Mouse (Mus musculus): Measurements from ENCODE around the gene Washc3. TPM values are rescaled to one million over a fixed set of nuclear protein-coding genes. Genes with fewer than 3 reads are reported as not detected.

The Washc3 gene
- total RNA-seq (2021): 10 to 100 TPM; 32.5 to 34.5 TPM
- long read RNA-seq, experiment 1, transcript Washc3-203 (7 exons, 838 nt): minor isoform, 5 of 42 reads
- long read RNA-seq, experiment 1, transcript Washc3-201 (7 exons, 1,052 nt): major isoform, 27 of 42 reads
- long read RNA-seq, experiment 1, partial matches to known transcripts: 9 of 42 reads
- long read RNA-seq, experiment 1, other reads (novel, unspliced or antisense): 1 of 42 reads
- long read RNA-seq, experiment 2, transcript Washc3-201 (7 exons, 1,052 nt): major isoform, 17 of 25 reads
- long read RNA-seq, experiment 2, partial matches to known transcripts: 4 of 25 reads
- long read RNA-seq, experiment 2, other reads (novel, unspliced or antisense): 1 of 25 reads

DNA sequence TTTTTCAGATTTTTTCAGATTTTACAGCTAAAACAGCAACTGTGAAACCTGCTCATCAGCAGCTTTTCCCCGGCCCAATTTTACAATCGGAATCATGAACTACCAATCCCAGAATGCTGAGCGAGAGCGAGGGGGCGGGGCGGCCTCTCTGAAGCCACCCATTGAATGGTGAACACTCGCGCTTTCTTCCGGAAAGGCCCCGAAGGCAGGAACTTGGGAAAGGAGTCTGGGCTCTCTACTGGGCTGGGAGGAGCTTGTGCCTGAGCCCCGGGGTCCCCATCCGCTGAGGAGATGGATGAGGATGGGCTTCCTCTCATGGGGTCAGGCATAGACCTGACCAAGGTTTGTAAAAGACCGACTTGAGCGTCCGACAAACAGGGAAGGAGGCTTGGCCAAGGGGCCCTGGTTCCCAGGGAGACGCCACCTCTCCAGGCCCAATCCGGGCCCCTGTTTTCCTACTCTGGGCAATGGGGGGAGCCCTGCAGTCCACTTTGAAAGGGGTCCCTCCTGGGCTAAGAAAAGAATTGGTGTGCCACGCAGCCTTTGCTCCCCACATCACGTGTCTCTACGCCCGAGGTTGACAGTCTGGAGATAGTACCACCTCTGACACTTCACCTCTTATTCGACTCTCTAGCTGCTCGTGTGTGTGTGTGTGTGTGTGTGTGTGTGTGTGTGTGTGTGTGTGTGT is at the start of gene Washc3:
Washc3 (plus strand) TSS at position 143 of the 688 bp plus-strand sequence.
- peak; percentile 94 to 95 for DNase-seq

DNA sequence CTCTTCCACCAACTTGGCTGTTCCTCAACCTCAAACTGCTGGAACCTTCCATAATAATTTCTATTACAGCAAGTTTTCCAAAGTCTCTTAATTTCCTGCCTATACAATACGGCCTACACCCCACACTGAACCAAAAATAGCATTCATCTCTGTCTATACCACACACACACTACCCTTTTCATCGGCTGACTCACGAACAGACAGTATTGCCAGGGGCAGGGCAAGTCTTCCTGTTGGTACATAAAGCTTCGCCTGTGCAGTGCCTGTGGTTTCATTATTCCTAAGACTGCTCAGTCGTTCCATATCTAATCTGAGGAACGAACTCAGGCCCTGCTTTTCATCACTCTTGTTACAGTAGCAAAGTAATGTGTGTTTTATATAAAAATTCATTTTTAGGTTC is 49.2 kb upstream of the Washc3 start:
- no peak for DNase-seq

DNA sequence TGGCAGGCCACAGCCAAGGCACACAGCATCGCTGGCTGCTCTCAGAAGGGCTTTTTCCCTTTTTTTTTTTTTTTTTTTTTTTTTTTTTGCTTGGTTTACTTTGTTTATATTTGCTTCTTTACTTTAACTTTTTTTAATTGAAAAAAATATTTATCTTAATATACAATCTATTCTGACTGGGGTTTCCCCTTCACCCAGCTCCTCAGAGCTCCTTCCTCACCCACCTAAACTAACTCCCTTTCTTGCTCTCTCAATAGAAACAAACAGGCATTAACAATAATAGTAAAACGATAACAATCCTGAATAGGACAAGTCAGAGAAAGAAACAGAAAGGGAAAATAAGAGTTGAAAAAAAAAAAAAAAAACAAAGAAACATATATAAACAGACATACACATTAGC is 38.8 kb upstream of the Washc3 start:
- DNase-seq: no peak

DNA sequence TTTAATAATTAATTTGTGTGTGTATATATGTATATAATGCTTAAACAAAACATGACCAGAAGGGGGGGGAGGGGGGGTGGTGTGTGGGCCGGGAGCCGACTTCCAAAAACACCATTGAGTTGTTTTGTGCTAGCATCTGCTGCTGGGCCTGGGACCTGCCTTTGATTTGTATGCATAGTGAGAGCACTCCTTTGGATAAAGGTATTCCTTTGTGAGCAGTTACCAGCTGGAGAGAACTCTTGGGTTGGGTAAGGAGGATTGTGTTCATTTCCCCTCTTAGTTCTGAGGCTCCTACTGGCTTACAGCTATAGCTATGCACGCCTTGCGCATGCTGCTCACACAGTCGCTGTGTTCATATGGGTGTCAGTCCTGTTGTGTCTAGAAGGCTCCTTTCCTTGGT is 38.2 kb upstream of the Washc3 start:
- DNase-seq: no peak

DNA sequence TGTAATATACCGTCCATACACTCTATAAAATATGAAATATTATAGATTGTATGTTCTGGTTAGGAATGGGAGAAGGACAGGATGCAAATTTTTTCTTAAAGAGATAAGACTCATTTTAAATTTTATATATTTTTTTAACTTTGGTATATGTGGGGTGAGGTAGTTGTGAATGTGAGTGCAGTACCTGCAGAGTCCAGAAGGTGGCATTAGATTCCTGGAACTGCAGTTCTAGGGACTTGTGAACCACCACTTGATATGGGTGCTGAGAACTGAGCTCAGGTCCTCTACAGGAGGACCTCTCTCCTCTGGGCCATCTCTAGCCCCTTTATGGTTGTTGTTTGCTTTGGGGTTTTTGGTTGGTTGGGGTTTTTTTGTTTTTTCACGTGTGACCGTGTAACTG is 34.7 kb upstream of the Washc3 start:
- no peak for DNase-seq

DNA sequence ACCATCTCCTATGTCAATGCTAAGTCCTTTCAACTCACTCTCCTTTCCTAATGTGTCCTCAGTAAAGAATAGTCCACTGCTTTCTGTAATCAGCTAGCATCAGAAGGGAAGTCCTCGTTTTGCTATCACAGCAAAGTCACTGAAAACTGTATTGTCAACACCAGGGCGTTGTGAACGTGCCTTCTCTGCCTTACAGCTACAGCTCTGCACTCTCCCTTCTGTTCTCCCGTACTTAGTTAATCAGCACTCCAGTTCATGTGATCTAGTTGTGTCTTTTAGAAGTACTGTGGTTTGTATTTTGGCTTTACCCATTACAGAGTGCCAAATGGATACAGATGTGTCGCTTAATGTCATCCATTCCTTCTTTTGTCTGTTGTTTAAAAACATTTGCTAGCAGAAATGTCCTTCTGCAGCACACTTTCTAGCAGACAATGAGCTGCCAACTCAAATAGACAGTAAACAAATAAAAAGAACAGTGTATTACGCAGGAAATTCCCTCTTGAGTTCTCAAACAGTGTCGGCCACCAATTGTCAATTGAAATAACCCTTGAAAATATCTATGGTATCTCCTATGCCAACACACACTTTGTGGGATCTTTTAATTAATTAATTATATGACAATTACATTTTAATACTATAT is 33.3 kb upstream of the Washc3 start:
- DNase-seq: no peak

DNA sequence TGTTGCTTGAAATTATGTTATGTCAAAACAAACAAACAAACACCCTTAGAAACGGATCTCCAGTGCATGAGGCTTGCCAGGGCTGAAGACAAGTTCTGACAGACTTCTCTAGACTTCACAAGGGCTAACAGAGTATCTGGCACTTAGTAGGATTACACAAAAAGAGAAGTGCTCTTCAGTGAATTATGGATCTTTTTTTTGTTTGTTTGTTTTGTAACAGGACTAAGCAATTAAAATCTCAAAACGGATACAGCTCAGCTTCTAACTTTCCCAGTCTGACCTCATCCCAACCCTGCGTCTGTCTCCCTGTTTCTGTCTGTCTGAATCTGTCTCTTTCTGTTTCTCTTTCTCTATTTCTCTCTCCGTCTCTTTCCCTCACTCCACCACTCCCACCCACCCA is 352 bp upstream of the Washc3 start:
- no peak for DNase-seq

DNA sequence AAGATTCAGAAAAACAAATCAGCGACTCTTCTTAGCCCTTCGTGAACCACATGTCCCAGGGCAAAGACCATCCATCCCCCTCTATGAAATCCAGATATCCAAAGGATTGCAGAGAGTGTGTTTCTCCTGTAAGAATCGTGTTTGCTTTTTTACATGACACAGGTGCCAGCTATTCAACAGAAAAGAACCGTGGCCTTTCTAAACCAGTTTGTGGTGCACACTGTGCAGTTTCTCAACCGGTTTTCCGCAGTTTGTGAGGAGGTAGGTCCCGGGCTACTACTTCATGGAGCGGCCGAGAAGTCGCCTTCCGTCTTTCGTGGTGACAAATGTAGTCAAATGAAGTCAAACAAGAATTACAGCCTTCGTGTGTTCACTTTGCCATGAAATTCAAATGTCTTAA is 757 bp downstream of the Washc3 start:
- no peak for DNase-seq

DNA sequence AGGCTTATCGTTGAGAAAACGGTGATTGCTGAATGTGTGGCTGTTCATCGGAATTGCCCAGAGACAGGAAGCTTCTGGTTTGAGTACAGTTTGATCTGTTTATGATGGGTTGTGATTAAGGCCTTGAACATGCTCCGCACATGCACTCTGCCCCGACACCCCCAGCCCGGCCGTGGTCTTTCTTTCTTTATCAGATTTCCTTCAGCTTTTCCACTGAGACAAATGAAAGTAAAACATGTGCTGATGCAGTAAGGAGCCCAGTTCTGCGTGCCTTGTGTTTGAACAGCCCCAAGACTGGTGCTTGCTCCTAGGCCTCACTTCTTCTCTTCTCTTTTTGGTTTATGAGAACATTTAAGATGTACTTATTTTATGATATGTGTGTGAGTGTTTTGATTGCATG is 1.7 kb downstream of the Washc3 start:
- DNase-seq: no peak

DNA sequence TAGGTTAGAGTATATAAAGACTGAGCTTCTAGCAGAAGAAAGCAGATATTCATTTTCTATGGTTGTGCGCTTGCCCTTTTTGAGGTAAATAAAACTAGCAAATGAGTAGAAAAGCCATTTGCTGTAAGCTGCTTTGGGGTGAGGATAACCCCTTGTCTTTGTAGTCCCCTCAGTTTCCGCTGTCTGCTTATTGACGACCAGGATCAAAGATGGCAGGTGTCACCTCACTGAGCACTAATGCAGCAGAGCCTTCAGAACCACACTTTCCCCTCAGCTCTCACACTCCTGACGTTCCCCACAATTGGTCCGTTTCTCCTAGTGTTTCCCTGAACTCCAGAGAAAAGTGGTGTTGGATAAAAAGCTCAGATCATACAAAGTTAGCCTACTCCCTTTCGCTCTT is 2.3 kb downstream of the Washc3 start:
- DNase-seq: no peak

DNA sequence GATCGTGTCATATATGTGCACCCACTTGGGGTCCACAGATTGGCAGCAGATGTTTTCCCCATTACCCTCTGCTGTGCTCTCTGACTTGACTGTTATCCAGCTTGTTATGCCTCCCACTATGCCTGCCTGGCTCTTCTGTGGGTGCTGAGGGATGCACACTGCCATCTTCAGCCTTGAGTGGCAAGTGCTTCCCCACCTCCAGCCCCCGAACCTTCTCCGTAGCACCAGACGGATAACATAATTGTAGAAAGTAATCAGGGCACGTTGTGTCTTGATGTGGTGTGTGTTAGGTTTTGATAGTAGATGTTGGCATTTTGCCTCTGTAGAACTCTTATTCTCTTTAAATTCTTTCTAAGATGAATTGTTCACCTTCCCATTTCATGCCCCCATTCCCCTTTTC is 11.8 kb downstream of the Washc3 start:
- DNase-seq: no peak

DNA sequence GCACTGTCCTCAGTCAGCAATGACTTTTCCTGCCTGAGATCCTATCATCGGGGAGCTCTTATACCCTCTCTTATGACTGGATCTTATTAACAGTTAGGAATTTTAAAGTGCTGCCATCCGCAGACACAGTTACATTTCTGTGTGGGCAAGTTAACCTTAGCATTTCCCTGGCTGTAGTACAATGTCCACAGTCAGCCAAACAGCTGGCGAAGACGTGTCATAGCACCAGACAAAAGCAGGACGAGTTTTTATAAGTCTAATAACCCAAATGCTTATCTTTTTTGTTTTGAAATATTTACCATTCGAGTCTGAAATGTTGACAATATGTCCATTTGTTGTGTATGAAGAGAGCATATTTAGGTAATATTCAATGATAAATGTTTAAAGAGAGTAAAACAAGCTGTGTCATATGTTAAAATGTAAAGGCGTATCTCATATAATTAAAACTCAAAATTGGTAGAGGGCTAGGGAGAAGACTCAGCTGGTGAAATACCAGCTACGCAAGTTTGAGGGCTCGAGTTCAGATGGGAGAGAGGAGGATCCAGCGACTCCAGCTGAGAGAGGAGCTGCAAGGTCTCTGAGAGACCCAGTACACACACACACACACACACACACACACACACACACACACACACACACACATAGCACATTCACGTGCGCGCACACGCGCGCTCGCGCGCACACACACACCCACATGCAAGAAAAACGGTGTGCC is 14.1 kb downstream of the Washc3 start:
- DNase-seq: no peak

DNA sequence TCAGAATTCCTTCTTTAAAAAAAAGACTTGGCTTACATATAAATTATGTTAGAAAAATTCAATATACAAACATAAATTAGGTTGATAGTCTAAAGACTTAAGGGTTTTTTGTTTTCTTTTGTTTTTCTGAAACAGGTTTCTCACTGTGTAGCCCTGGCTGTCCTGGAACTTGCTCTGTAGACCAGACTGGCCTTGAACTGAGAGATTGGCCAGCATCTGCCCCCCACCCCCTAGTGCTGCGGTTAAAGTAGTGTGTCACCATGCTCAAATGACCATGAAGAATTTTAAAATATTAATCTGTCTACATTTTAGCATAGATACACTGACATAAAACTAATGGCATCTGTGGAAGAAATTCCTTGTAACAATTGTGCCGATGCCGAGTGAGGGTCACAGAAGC is 17.3 kb downstream of the Washc3 start:
- DNase-seq: no peak

DNA sequence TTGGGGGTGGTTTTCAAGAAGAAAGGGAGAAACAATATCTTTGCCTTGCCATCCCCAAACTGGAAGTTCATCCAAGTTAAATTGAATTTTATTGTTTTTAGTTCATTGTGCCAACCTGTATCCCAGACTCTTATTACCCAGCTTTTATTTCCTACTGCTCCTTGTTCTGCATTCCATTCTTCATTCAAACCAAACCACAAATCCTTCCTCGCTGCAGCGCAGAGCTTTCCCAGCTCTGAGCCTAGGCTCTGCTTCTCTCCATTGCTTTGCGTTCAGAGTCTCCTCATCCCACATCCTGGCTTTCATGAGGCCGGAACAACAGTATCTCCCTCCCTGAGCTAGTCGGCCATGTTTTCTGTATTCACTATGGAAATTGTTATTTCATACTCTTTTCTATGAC is 20.8 kb downstream of the Washc3 start:
- DNase-seq: no peak

DNA sequence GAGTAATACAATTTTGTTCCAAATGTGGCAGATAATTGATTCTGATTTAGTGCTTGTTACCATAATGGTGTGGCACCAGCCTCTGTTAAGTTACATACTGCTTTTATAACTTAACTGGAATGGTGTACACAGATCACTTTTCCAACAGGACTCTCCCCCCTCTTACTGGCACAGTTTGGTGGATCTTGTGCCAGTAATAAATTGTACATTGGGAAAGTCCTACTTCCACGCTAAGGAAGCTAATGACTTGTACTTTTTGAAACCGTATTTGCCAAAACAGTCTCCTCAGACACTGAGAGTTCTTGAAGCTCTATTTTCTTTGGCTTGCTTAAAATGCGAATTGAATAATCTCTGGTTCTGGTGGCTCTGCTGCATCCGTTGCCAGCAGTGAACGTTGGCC is 24.5 kb downstream of the Washc3 start:
- DNase-seq: peak in 1 of 2 experiments; percentile 24

DNA sequence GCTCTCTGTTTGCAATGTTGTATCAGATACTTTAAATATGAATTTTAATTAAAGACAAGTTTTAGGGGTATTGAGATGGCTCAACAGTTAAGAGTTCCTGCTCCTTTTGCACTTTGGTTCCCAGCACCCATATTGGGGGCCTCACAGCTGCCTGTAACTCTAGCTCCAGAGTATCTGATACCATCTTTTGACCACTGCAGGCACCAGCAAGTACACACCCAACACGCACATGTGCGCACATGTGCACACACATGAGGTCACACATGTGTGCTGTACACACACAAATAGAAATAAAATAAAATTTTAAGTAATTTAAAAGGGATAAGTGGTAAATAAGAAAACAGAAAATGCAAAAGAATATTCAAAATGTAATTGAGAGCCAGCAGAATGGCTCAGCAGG is 27.1 kb downstream of the Washc3 start:
- no peak for DNase-seq

DNA sequence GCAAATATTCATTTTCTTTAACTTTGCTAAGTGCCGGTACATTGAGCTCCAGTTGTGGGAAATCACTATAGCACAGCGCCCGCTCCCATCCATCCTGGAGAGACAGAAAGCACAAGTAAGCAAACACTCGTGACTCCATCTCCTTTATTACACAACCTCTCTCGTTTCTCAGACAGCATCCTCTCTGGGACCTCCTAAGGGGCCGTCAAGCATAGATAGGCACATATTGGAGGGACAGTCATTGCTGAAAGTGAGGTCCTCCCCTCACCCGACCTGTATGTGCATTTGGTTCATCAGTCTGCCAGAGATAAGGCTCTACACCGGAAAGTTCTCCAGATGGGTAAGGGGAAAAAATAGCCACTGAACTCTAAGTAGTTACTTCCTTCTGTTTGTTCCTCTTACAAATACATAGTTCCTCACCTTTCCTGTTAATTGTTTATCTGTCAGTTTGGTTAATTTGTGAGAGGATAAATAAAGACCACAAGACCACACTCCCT is 27.7 kb downstream of the Washc3 start:
- no peak for DNase-seq

DNA sequence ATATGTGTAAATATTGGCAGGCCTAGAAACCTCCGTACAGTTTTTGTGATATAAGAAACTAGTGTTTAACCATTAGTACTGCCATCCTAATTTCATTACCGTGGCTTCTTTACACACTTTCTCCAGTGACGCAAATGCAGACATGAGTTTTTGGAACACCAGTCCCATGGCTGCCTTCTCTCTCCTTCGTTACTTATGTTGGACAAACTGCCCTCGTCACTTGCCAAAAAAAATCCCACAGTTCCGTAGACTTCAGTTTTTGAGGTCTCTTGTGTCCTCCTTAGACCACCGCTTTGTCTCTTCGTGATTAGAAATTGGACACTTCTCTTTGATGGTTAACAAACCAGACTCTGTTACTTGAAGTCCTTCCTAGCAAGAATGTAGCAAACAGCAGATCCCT is 30.8 kb downstream of the Washc3 start:
- DNase-seq: no peak

DNA sequence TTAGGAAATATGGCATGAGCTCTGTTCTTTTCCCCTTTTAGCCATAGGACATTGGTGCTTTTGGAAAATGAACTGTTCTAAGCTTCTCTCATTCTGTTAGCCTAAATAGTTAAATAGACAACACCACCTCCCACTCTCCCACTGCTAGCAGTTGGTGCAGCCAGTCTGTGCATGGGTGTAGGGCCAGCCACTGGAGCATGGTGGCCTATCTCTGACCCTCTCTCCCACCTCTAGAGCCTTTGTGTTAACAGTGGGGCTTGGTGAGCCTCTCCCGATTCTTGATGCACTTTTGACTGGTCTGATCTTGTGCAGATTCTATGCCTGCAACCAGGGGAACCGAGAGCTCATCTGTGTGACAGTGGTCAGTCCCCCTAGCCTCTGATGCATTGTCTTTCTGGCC is 31.9 kb downstream of the Washc3 start:
- DNase-seq: no peak

DNA sequence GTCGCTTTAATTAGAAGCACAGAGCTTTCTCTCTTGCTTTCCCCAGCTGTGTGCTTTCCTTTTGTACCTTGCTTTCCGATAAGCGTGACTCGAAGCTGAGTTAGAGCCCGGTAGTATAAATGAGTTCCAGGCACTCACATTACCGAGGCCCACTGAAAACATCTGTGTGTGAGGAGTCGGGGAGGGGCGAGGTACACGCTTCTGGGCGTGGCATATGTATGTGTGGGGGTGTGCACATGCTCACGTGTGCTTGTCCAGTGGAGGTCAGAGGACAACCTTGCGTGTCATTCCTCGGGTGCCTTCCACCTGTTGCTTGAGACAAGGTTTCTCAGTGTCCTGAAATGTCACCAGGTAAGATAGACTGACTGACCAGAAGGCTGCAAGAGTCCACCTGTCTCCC is 43.8 kb downstream of the Washc3 start:
- DNase-seq: no peak

DNA sequence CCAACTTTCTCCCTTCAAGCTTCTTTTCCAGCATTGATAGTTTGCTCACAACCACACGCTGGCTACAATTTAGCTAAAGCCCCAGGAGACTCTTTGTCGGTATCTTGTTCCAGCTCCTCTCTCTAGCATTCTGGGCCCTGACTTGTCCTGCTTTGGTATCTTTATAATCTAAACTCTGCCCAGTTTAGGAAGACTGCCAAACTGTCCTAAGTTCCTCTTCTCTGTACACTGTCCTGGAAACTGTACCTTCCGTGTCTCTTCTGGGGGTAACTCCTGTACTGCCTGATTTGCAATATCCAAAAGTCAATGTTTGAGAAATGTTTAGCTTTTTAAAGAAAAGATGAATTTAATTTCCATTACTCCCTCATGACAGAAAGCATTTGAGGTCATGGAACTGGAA is 49.4 kb downstream of the Washc3 start:
- no peak for DNase-seq

DNA sequence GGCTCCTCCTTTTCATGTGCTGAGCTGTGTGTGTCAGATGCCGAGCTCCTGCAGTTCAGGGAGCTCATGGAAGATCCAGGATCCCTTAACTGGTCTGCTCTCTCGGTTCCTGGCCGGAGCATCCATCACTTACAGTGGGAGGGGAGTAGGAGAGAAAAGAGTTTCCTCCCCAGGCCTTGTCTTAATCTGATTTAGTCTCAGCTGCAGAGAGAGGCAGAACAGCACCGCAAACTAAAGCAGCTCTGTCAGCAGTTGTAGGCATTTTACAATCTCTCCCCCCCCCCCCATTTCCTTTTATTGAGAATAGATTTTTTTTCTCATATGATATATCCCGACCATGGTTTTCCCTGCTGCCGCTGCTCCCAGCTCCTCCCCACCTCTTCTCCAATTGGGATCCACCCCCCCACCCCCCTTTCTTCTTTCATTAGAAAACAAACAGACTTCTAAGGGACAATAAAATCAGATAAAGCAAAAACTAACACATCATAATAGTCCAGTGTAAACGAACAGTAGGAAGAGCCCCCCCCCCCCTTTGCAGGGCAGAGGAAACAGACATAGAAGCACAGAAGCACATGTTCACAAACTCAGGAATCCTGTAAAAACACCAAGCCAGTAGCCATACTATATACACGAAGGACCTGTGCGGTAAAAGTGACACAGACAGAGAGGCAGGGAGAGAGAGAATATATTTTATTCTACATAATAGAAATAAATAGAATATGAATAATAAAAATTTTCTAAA is 51.4 kb downstream of the Washc3 start:
- no peak for DNase-seq

Measured in heart, adult 18-20 months (tissue).